Mouse (Mus musculus) B cell, adult 62 days (primary cell): ENCODE results near the gene Abhd8. TPM values are rescaled to one million over a fixed set of nuclear protein-coding genes. Genes with fewer than 3 reads are reported as not detected.

Experiments
- total RNA-seq: library from RNA; stranded (reverse); gene quantifications from 4 replicates; pipeline ENCODE4 v1.2.4, GENCODE M21; 2023

Gene Abhd8
- 12.0 to 14.3 TPM (median 12.5 TPM) in 4 replicates for total RNA-seq

DNA sequence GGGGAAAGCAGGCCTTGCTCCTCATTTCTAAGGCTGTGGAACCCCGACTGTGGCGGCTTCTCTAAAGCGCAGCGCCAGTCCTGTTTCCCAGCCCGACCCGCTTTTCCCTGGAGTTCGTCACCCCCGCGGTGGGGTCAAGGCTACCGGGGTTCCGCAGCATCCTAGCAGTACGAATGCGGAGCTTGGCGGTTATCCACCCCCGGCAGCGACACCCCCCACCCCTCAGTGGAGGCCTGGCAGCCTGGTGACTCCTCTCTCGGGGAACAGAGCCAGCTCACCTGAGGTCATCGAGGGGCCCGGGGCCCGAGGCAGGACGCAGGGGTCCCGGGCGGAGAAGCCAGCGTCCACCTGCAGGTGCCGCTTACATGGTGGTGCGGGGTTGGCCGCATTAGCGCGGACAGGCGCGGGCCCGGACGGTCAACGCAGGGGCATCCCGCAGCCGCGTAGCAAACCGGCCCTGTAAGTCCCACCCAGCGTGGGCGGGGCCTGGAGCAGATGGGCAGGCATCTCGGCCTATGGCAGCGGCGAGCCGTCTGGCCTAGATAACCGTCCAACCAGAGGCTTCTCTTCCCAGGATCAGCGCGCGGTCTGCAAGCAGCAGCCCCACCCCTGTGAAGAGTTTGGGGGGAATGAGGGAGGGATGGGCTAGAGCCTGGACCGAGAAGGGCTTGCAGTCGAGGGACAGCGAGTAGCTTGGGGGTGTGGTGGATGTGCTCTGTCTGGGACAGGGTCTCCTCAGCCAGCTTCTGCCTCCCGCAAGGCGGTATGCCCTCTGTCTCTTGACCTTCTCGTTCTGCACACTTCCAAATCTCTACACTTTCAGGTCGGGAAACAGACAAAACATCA, at the start of gene Abhd8:
Abhd8 (minus strand) TSS at position 468 of the 846 bp plus-strand sequence.

DNA sequence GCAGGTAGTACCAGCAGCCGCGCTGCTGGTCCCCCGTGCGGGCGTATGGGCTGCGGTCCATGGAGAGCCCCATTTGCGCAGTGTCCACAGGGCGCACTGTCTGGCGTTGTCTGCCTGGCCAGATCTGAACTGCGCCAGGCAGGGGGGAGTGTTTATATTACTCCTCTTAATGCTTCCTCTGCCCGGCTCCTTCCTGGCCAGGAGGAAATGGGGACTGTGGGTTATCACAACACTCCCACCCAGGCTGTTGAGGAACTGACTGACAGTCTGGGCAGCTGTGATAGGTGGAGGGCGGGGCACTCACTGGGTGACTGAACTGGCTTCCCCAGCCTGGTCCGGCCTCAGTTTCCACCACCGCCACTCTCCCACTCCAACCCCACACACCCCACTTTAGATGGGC, 48.2 kb upstream of the Abhd8 start, which contains the start of gene Plvap:
Plvap (minus strand) TSS at position 109 of the 400 bp plus-strand sequence.

DNA sequence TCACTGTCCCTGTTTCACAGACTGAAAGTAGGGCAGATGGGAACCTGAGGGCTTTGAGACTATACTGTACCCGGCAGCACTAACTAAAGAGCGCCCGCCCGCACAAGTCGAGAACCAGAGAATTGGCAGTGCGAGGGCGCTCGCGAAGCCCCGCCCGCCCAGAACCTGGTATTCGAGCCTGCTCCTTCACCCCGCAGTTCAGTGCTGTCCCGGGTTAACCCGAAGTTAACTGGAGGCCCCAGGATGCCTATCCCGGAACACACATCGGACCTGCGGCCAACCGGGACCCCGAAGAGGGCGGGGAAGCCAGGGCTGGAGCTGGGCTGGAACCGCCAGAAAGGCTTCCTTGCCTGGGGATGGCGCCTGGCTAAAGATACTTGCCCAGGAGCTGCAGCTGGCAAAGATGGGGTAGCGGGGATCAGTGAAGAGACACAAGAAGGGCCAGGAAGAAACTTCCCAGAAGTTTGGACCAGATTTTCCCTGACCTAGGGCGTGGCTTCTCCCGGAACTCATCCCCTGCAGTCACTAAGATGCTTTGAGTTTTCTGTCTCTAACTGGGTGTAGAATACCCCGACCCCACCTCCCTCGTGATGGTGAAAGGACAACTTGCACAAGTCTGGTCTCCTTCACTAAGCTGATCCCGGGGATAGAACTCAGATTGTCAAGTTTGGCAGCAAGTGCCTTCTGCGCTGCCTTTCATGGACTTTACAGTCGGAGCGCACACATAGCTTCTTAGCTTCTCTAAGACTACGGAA, 24.4 kb upstream of the Abhd8 start, which contains the start of gene Gtpbp3:
Gtpbp3 (plus strand) TSS at position 413 of the 755 bp plus-strand sequence.

DNA sequence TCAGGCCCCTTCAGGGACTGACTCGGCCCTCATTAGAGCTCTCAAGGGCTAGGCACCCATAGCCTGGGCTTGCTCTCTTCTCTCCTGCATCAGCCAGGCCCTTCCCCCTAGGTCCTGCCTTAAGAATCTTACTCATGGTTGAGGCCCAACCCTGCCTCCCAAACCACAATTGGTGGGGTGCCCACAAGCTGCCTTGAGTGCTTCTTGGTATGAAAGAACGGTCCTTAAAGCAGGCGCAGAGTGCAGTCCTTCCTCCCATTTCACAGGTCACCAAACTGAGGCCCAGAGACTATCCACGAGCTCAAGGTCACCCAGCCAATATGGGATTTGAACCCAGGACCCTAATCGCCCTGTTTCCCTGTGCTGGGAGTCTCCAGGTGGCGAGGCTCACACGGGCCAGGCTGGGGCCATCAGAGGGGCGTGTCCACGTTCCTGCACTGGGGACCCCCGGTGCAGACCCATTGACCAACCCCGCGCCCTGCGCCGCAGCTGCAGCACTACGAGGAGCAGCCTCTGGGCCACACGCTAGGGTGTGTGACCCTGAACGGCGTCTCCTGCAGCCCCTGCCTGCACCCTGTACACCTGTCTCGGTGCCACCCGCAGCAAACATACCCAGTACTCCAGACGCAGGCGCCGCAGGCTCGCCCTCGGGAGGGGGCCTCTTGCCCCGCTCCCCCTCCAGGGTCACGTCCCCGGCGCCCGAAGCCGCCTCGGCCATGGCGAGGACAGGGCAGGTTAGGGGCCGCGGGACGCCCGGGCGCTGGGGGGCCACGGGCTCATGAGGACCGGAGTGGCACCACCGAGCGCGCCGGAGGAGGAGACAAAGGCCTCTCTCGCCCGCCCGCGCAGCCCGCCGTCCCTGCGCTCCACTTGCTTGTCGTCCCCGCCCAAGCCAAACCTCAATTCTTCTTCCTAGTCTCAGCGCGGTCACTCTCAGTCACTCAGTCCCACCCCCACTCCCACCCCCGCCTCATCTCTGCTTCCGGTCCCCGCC, 22.0 kb upstream of the Abhd8 start, which contains the start of gene Ano8:
Ano8 (minus strand) TSS at position 822 of the 994 bp plus-strand sequence.

DNA sequence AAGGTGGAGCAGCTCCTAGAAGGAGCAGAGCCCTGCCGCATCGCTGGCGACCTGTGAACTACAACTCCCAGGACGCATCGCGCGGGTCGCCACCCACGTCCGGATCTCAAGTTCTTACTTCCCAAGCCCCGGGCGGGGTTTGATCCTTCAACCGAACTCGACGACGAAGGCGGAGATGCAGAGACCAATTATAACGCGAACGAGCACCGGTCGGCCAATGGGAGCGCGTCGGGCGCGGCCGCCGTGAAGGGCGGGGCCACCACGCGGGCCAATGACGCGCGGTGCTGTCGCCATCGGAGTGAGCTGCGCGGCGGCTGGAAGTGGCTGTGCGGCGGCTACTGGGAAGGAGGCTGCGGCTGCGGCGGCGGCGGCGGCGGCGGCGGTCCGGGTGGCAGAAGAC, 5.5 kb upstream of the Abhd8 start, which contains the start of gene Dda1:
Dda1 (plus strand) TSS at position 284 of the 400 bp plus-strand sequence.

DNA sequence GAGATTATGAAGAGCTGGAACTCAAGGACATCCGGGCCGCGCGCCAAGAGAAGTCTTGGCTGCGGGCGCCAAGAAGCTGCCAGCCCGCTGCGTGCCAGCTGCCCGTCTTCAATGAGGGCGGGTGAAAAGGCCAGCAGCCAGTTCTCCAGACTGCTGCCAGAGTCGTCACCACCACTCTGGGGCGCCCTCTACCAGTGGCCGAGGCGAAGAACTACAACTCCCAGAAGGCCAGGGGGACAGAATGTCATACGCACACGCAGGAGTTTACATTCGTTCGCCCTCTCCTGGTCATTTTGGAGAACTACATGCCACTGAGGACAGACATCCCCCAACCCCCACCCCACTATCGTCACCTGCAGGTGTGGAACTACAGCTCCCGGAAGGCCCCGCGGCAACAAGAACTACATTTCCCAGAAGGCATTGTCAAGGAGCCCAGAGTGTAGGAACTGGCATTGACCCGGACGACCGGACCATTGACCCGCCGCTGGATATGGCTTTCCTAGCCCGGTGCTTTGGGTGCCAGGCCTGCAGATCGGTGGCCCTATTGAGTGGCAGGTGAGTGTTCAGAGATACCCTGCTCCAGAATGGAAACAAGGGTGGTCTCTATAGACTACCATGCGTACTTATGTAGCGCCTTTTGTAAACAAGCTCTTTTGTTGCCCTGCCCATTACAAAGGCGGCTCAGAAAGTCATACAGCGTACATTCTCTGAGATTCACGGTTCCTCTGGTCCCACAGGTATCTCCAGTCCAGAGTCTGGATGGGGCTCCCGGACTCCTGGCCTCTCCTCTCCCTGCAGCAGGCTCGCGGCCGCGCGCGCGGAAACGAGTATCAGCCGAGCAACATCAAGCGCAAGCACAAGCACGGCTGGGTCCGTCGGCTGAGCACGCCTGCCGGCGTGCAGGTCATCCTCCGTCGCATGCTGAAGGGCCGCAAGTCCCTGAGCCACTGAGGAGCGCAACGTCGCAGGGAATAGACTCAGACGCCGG, 1.4 kb upstream of the Abhd8 start, which contains the start of gene Mrpl34:
Mrpl34 (plus strand) TSS at position 447 of the 988 bp plus-strand sequence.

Other genes starting within 250 kb of the Abhd8 start
- 101 to 110 TPM (median 107 TPM) in 4 replicates for gene Myo9b, start 190.9 kb downstream of the Abhd8 start, total RNA-seq
- 20.3 to 26.3 TPM (median 22.7 TPM) in 4 replicates for gene Haus8, start 190.7 kb downstream of the Abhd8 start, total RNA-seq
- gene Use1, start 96.8 kb downstream of the Abhd8 start, total RNA-seq, result 279 to 295 TPM (median 290 TPM) in 4 replicates
- gene Ocel1, start 92.4 kb downstream of the Abhd8 start, total RNA-seq, result 16.4 to 24.5 TPM (median 23.0 TPM) in 4 replicates
- gene Nr2f6, start 81.7 kb downstream of the Abhd8 start, total RNA-seq, result 12.5 to 15.7 TPM (median 13.8 TPM) in 4 replicates
- not detected in 4 replicates for gene Ushbp1, start 67.9 kb downstream of the Abhd8 start, total RNA-seq
- 86.1 to 104 TPM (median 93.2 TPM) in 4 replicates for gene Babam1, start 66.8 kb downstream of the Abhd8 start, total RNA-seq
- gene Ankle1, start 57.6 kb downstream of the Abhd8 start, total RNA-seq, result 0.39 to 1.6 TPM (median 0.60 TPM) in 4 replicates
- 28.3 to 38.5 TPM (median 35.1 TPM) in 4 replicates for gene Mrpl34, start 1.3 kb upstream of the Abhd8 start, total RNA-seq
- gene Dda1, start 5.5 kb upstream of the Abhd8 start, total RNA-seq, result 100 to 118 TPM (median 108 TPM) in 4 replicates
- gene Ano8, start 22.3 kb upstream of the Abhd8 start, total RNA-seq, result 11.7 to 13.0 TPM (median 12.1 TPM) in 4 replicates
- 14.6 to 19.6 TPM (median 17.3 TPM) in 4 replicates for gene Gtpbp3, start 24.4 kb upstream of the Abhd8 start, total RNA-seq
- gene Plvap, start 48.1 kb upstream of the Abhd8 start, total RNA-seq, result 0.49 TPM in 1 of 4 replicates, not detected in the others
- not detected in 4 replicates for gene Ccdc194, start 62.1 kb upstream of the Abhd8 start, total RNA-seq
- gene Bst2, start 73.8 kb upstream of the Abhd8 start, total RNA-seq, result 22.0 to 39.0 TPM (median 26.1 TPM) in 4 replicates
- 33.7 to 43.0 TPM (median 40.6 TPM) in 4 replicates for gene Mvb12a, start 79.3 kb upstream of the Abhd8 start, total RNA-seq
- gene Tmem221, start 95.2 kb upstream of the Abhd8 start, total RNA-seq, result not detected in 4 replicates
- not detected in 4 replicates for gene Nxnl1, start 102.9 kb upstream of the Abhd8 start, total RNA-seq
- gene Slc27a1, start 105.2 kb upstream of the Abhd8 start, total RNA-seq, result 9.7 to 12.1 TPM (median 11.2 TPM) in 4 replicates
- gene Pgls, start 128.5 kb upstream of the Abhd8 start, total RNA-seq, result 96.6 to 107 TPM (median 102 TPM) in 4 replicates
- gene Fam129c, start 134.0 kb upstream of the Abhd8 start, total RNA-seq, result 102 to 133 TPM (median 110 TPM) in 4 replicates
- 104 to 123 TPM (median 109 TPM) in 4 replicates for gene Colgalt1, start 147.3 kb upstream of the Abhd8 start, total RNA-seq
- 0.09 to 0.33 TPM (median 0.21 TPM) in 3 of 4 replicates, not detected in the other for gene Unc13a, start 208.1 kb upstream of the Abhd8 start, total RNA-seq
- gene Jak3, start 212.6 kb upstream of the Abhd8 start, total RNA-seq, result 76.1 to 85.3 TPM (median 78.2 TPM) in 4 replicates
- 33.1 to 39.9 TPM (median 34.5 TPM) in 4 replicates for gene Insl3, start 225.6 kb upstream of the Abhd8 start, total RNA-seq
- gene B3gnt3, start 238.1 kb upstream of the Abhd8 start, total RNA-seq, result 0.30 to 0.75 TPM (median 0.51 TPM) in 4 replicates